Mouse (Mus musculus) CH12.LX (cell line): ENCODE results near the gene Csrp1. TPM values are rescaled to one million over a fixed set of nuclear protein-coding genes. Genes with fewer than 3 reads are reported as not detected.

ENCODE experiments used
- DNase-seq: peaks from one replicate; pipeline ENCODE4 v3.0.0-alpha.2; 2013; ENCODE audit errors: extremely low read depth
- H3K27ac ChIP-seq: 2 replicates; pipeline ENCODE4 v1.5.1; 2012; ENCODE audit warnings: low read depth, mild to moderate bottlenecking, control low read depth, moderate library complexity; ENCODE audit not compliant: insufficient read depth
- H3K27me3 ChIP-seq: replicated peaks from 2 replicates; pipeline ENCODE3; 2012; ENCODE audit warnings: inconsistent platforms
- H3K36me3 ChIP-seq, 2 experiments: replicated peaks in 1 of 2; 2 replicates each; pipeline versions ENCODE3 to v1.6.1; 2012; ENCODE audit warnings: inconsistent platforms in 1 of 2, low read length in 1 of 2, mild to moderate bottlenecking in 1 of 2, mixed read lengths in 1 of 2, moderate library complexity in 1 of 2; ENCODE audit not compliant: control insufficient read depth in 1 of 2, insufficient read depth in 1 of 2
- H3K4me1 ChIP-seq, 2 experiments: 2 replicates each; pipeline ENCODE4 v1.6.1; 2012; ENCODE audit warnings: inconsistent platforms in 1 of 2, moderate library complexity in 1 of 2; ENCODE audit not compliant: insufficient read depth in 2 of 2, control insufficient read depth in 1 of 2
- H3K4me2 ChIP-seq: 2 replicates; pipeline ENCODE4 v1.6.1; 2012; ENCODE audit warnings: low read depth, mild to moderate bottlenecking, control low read depth; ENCODE audit not compliant: poor library complexity, insufficient read depth, severe bottlenecking
- H3K4me3 ChIP-seq, 3 experiments: fragments of 150-350 bp in 1 of 3; sonication (generic) in 1 of 3; replicated peaks in 1 of 3; 2 replicates each; pipeline versions ENCODE3 to v1.5.1; 2011 to 2012; ENCODE audit warnings: low read depth in 2 of 3, low read length in 2 of 3, mild to moderate bottlenecking in 2 of 3, moderate library complexity in 2 of 3, control low read depth in 1 of 3, improper control_type of control experiment in 1 of 3, inconsistent platforms in 1 of 3, mixed read lengths in 1 of 3; ENCODE audit not compliant: poor library complexity in 1 of 3
- H3K79me2 ChIP-seq: replicated peaks from 2 replicates; pipeline ENCODE4 v1.6.1; 2012; ENCODE audit warnings: mild to moderate bottlenecking, moderate library complexity; ENCODE audit not compliant: control insufficient read depth, poor library complexity, insufficient read depth, severe bottlenecking; ENCODE audit errors: extremely low read depth
- H3K9ac ChIP-seq: 2 replicates; pipeline ENCODE4 v1.6.1; 2012; ENCODE audit warnings: low read depth, mild to moderate bottlenecking, control low read depth, moderate library complexity; ENCODE audit not compliant: insufficient read depth
- H3K9me3 ChIP-seq: replicated peaks from 2 replicates; pipeline ENCODE3; 2012; ENCODE audit warnings: low read length, inconsistent platforms, mixed read lengths
- BHLHE40 ChIP-seq: IDR thresholded peaks from 2 replicates; pipeline ENCODE4 v1.6.1; 2011; ENCODE audit warnings: mild to moderate bottlenecking, low read depth, low read length, improper control_type of control experiment
- CHD1 ChIP-seq: IDR thresholded peaks from 2 replicates; pipeline ENCODE4 v1.6.1; 2012; ENCODE audit warnings: low read depth, low read length, improper control_type of control experiment, inconsistent platforms
- E2F4 ChIP-seq: IDR thresholded peaks from 2 replicates; pipeline ENCODE4 v1.6.1; 2011; ENCODE audit warnings: low read depth, low read length, improper control_type of control experiment; ENCODE audit not compliant: insufficient replicate concordance
- ELF1 ChIP-seq: IDR thresholded peaks from 2 replicates; pipeline ENCODE4 v1.6.1; 2014; ENCODE audit warnings: low read depth, mild to moderate bottlenecking, inconsistent platforms, low read length, improper control_type of control experiment
- ETS1 ChIP-seq: conservative IDR thresholded peaks from 2 replicates; pipeline ENCODE4 v1.6.1; 2012; ENCODE audit warnings: low read depth, mild to moderate bottlenecking, inconsistent platforms, low read length, improper control_type of control experiment, moderate library complexity
- GABPA ChIP-seq: IDR thresholded peaks from 2 replicates; pipeline ENCODE4 v1.6.1; 2012; ENCODE audit warnings: low read depth, low read length, improper control_type of control experiment, inconsistent platforms; ENCODE audit not compliant: insufficient replicate concordance
- HCFC1 ChIP-seq: IDR thresholded peaks from 2 replicates; pipeline ENCODE4 v1.6.1; 2012; ENCODE audit warnings: low read depth, mild to moderate bottlenecking, inconsistent platforms, low read length, improper control_type of control experiment
- IRF4 ChIP-seq: IDR thresholded peaks from 2 replicates; pipeline ENCODE4 v1.6.1; 2014; ENCODE audit warnings: low read depth, mild to moderate bottlenecking, inconsistent platforms, low read length, improper control_type of control experiment
- JUN ChIP-seq: IDR thresholded peaks from 2 replicates; pipeline ENCODE4 v1.6.1; 2011; ENCODE audit warnings: low read depth, mild to moderate bottlenecking, low read length, improper control_type of control experiment, moderate library complexity; ENCODE audit not compliant: insufficient read depth
- MAX ChIP-seq: IDR thresholded peaks from 2 replicates; pipeline ENCODE4 v1.6.1; 2011; ENCODE audit warnings: low read length, improper control_type of control experiment
- MAZ ChIP-seq: IDR thresholded peaks from 2 replicates; pipeline ENCODE4 v1.6.1; 2012; ENCODE audit warnings: low read depth, mild to moderate bottlenecking, inconsistent platforms, low read length, improper control_type of control experiment, moderate library complexity
- MEF2A ChIP-seq: IDR thresholded peaks from 2 replicates; pipeline ENCODE4 v1.6.1; 2014; ENCODE audit warnings: low read depth, mild to moderate bottlenecking, inconsistent platforms, low read length, improper control_type of control experiment, borderline replicate concordance
- MXI1 ChIP-seq: IDR thresholded peaks from 2 replicates; pipeline ENCODE4 v1.6.1; 2011; ENCODE audit warnings: mild to moderate bottlenecking, low read depth, low read length, improper control_type of control experiment
- MYC ChIP-seq: IDR thresholded peaks from 2 replicates; pipeline ENCODE4 v1.6.1; 2011; ENCODE audit warnings: low read depth, mild to moderate bottlenecking, improper control_type of control experiment, low read length
- NELFE ChIP-seq: IDR thresholded peaks from 2 replicates; pipeline ENCODE4 v1.6.1; 2011; ENCODE audit warnings: low read depth, low read length, improper control_type of control experiment
- NRF1 ChIP-seq: IDR thresholded peaks from 2 replicates; pipeline ENCODE4 v1.6.1; 2014; ENCODE audit warnings: low read depth, mild to moderate bottlenecking, inconsistent platforms, low read length, improper control_type of control experiment, moderate library complexity
- PAX5 ChIP-seq: IDR thresholded peaks from 2 replicates; pipeline ENCODE4 v1.6.1; 2012; ENCODE audit warnings: low read length, inconsistent platforms, mixed read lengths
- POLR2A ChIP-seq: IDR thresholded peaks from 2 replicates; pipeline ENCODE4 v1.6.1; 2011; ENCODE audit warnings: low read depth, mild to moderate bottlenecking, improper control_type of control experiment, low read length
- POLR2AphosphoS2 ChIP-seq: IDR thresholded peaks from 2 replicates; pipeline ENCODE4 v1.6.1; 2011; ENCODE audit warnings: low read depth, low read length, improper control_type of control experiment
- RAD21 ChIP-seq: IDR thresholded peaks from 2 replicates; pipeline ENCODE4 v1.6.1; 2011; ENCODE audit warnings: low read depth, mild to moderate bottlenecking, low read length, improper control_type of control experiment, moderate library complexity
- SMC3 ChIP-seq: IDR thresholded peaks from 2 replicates; pipeline ENCODE4 v1.6.1; 2011; ENCODE audit warnings: low read depth, low read length, improper control_type of control experiment
- TBP ChIP-seq: conservative IDR thresholded peaks from 2 replicates; pipeline ENCODE4 v1.6.1; 2011; ENCODE audit warnings: low read depth, low read length, improper control_type of control experiment
- TCF12 ChIP-seq: IDR thresholded peaks from 2 replicates; pipeline ENCODE4 v1.6.1; 2014; ENCODE audit warnings: low read depth, mild to moderate bottlenecking, inconsistent platforms, low read length, improper control_type of control experiment
- UBTF ChIP-seq: IDR thresholded peaks from 2 replicates; pipeline ENCODE4 v1.6.1; 2012; ENCODE audit warnings: low read depth, mild to moderate bottlenecking, inconsistent platforms, low read length, improper control_type of control experiment, moderate library complexity
- USF1 ChIP-seq: IDR thresholded peaks from 2 replicates; pipeline ENCODE4 v1.6.1; 2014; ENCODE audit warnings: low read depth, mild to moderate bottlenecking, inconsistent platforms, low read length, improper control_type of control experiment
- USF2 ChIP-seq: conservative IDR thresholded peaks from 2 replicates; pipeline ENCODE4 v1.6.1; 2011; ENCODE audit warnings: low read depth, low read length, improper control_type of control experiment
- ZKSCAN1 ChIP-seq: IDR thresholded peaks from 2 replicates; pipeline ENCODE4 v1.6.1; 2012; ENCODE audit warnings: low read depth, inconsistent platforms, low read length, improper control_type of control experiment, borderline replicate concordance
- dilution Hi-C: fragments of 300-500 bp; cut with MboI; formaldehyde crosslinking; loops from 2 replicates; pipeline ENCODE4 v1.14.3; 2020; ENCODE audit warnings: low sequenced_read_pairs; ENCODE audit not compliant: extremely low pct_unique_long_range_greater_than_20kb, extremely low pct_ligation_motif_present
- in situ Hi-C: fragments of 300-500 bp; cut with MboI; formaldehyde crosslinking; loops from 3 replicates; pipeline ENCODE4 v1.14.3; 2019; ENCODE audit warnings: low sequenced_read_pairs, low pct_ligation_motif_present, low pct_unique_long_range_greater_than_20kb, mixed read lengths
- polyA plus RNA-seq: library from polyadenylated mRNA; unstranded; fragments of >175 nt; gene quantifications from 2 replicates; pipeline ENCODE4 v1.2.1, GENCODE M21; 2012; ENCODE audit warnings: low read depth; ENCODE audit not compliant: insufficient read length
- total RNA-seq, 2 experiments: library from RNA; depleted of rRNA; stranded (reverse); fragments of 300-350 nt in 1 of 2; fragments of >200 nt in 1 of 2; gene quantifications; 2 replicates each; pipeline ENCODE4 v1.2.3; 2012 to 2014

Csrp1 gene
- total and polyA plus RNA-seq, 3 experiments, result 45.9 to 54.3 (median 49.4) TPM

GRCm38 (mm10) chr1:135719486-135719885, 375 bp upstream of the Csrp1 start (continued):
- TF ChIP-seq UBTF (no peak), MYC (peak; percentile 65; the same call in 1 of the 2 replicates), USF2 (no peak), TCF12 (peak; percentile 82), RAD21 (peak; percentile 97), NRF1 (no peak), TBP (0 out of 2 replicates have a peak, but pooled peaks have one; percentile 19), ELF1 (peak; percentile 85), ETS1 (0 out of 2 replicates have a peak, but pooled peaks have one; percentile 30), SMC3 (peak; percentile 93), ZKSCAN1 (no peak), PAX5 (no peak), HCFC1 (peak; percentile 63), JUN (no peak), BHLHE40 (peak; percentile 47), MAZ (0 out of 2 replicates have a peak, but pooled peaks have one; percentile 45), NELFE (peak; percentile 49; the same call in 1 of the 2 replicates)
- TF ChIP-seq, all 38 proteins: peak for 19

- H3K9me3 ChIP-seq, result no peaks in the 10 kb centered on the region
- dilution Hi-C loops (no loop called here), in situ Hi-C loops (loop anchor here (5.0 kb wide), 2 partner anchors 34 to 59 kb away; no protein-coding TSS in a partner anchor)
- no peak overlapping the region for H3K9ac ChIP-seq
- TF ChIP-seq USF1 (no peak), UBTF (no peak), MXI1 (no peak), POLR2A (no peak), TCF12 (no peak), MAX (no peak), CHD1 (no peak), IRF4 (no peak), E2F4 (no peak), HCFC1 (no peak), NRF1 (no peak), POLR2AphosphoS2 (no peak), SMC3 (no peak), GABPA (no peak), MEF2A (no peak), PAX5 (no peak), ELF1 (no peak)
- H3K4me3 ChIP-seq, result no peak overlapping the region
- no peaks in the 10 kb centered on the region for H3K27me3 ChIP-seq
- no peaks in the 10 kb centered on the region for H3K79me2 ChIP-seq
- DNase-seq, result no peak
- peaks cover 4 to 23% of the 10 kb centered on the region in 2 experiments; a peak in 3 of 4 replicates for H3K4me1 ChIP-seq
- H3K27ac ChIP-seq, result no peak overlapping the region
- no peak overlapping the region for H3K4me2 ChIP-seq
- H3K36me3 ChIP-seq, result peaks cover 0 to 4% of the 10 kb centered on the region in 2 experiments
Observed at GRCm38 (mm10) chr1:135723016-135723415, 3.2 kb downstream of the Csrp1 start.
